Mouse (Mus musculus) intestine, postnatal 0 days (tissue): ENCODE results near the gene Sec61a1. TPM values are rescaled to one million over a fixed set of nuclear protein-coding genes. Genes with fewer than 3 reads are reported as not detected.

ENCODE experiments used
- ATAC-seq: fragments of 200-750 bp; cut with Nextera tagmentation; 2 replicates; pipeline ENCODE4 v1.8.0; 2017; ENCODE audit warnings: mild to moderate bottlenecking, moderate TSS enrichment, moderate library complexity
- H3K27ac ChIP-seq: fragments of 300-500 bp; sonication (generic); 2 replicates; pipeline ENCODE4 v1.5.1; 2014; ENCODE audit warnings: mild to moderate bottlenecking, low read depth, low read length, moderate library complexity
- H3K27me3 ChIP-seq: fragments of 300-500 bp; sonication (generic); replicated peaks from 2 replicates; pipeline ENCODE4 v1.6.1; 2014; ENCODE audit warnings: low read length, mixed read lengths; ENCODE audit not compliant: control insufficient read depth, insufficient read depth
- H3K36me3 ChIP-seq: fragments of 300-500 bp; sonication (generic); 2 replicates; pipeline ENCODE4 v1.6.1; 2014; ENCODE audit warnings: mild to moderate bottlenecking, moderate library complexity; ENCODE audit not compliant: control insufficient read depth, insufficient read depth
- H3K4me1 ChIP-seq: fragments of 300-500 bp; sonication (generic); replicated peaks from 2 replicates; pipeline ENCODE4 v1.6.1; 2014; ENCODE audit warnings: antibody characterized with exemption, low read length, mixed read lengths; ENCODE audit not compliant: control insufficient read depth, insufficient read depth
- H3K4me2 ChIP-seq: fragments of 300-500 bp; sonication (generic); replicated peaks from 2 replicates; pipeline ENCODE4 v1.6.1; 2014; ENCODE audit warnings: low read depth, mild to moderate bottlenecking, moderate library complexity
- H3K4me3 ChIP-seq: fragments of 300-500 bp; sonication (generic); 2 replicates; pipeline ENCODE4 v1.5.1; 2014; ENCODE audit warnings: low read depth, low read length
- H3K9ac ChIP-seq: fragments of 300-500 bp; sonication (generic); 2 replicates; pipeline ENCODE4 v1.6.1; 2014; ENCODE audit warnings: mild to moderate bottlenecking, low read depth, low read length
- H3K9me3 ChIP-seq: fragments of 300-500 bp; sonication (generic); 2 replicates; pipeline ENCODE4 v1.6.1; 2016; ENCODE audit warnings: mixed run types; ENCODE audit not compliant: control insufficient read depth
- CTCF ChIP-seq: sonication (generic); IDR thresholded peaks from 2 replicates; pipeline ENCODE4 v1.5.1; 2016; ENCODE audit warnings: low read depth, mild to moderate bottlenecking, control low read depth, antibody characterized with exemption, moderate library complexity
- WGBS: fragments of 180-500 bp; shearing (Covaris S2); extraction: QIAGEN DNeasy Blood & Tissue Kit; methylation state at CpG from one replicate; pipeline ENCODE4 v1.1.7; 2014; 5-methylcytosine and 5-hydroxymethylcytosine counted together
- polyA plus RNA-seq: library from polyadenylated mRNA; unstranded; fragments of >200 nt; fragmentation: Nextera tagmentation; extraction: Ambion mirVana; gene quantifications from 2 replicates; pipeline ENCODE4 v1.2.1, GENCODE M21; 2015

The Sec61a1 gene
- polyA plus RNA-seq, 1 experiment from 2014 or later: 129 TPM

DNA sequence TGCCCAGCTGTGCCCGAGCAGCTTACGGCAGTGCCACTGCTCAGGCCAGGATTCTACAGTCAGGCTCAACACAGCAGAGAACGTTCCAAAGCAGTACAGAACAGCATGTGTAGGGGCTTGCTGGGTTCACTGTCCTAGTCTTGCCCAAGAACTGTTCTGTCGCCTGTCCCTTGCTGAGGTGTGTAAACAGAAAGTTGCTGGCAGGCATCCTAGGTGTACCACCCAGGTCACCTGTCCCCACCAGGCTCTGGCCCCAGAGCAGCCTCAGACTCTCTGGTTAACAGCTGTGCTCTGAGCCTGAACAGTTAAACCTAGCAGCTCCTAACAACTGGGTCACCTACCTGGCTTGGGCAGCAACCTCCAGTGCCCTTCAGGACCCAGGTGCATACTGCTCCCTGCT, 15.7 kb downstream of the Sec61a1 start:
- ATAC-seq: no peak
- H3K9ac ChIP-seq: no peak overlapping the region
- H3K27ac ChIP-seq: no peak overlapping the region
- no peaks in the 10 kb centered on the region for H3K4me1 ChIP-seq
- H3K9me3 ChIP-seq: no peaks in the 10 kb centered on the region
- WGBS: 84% methylated on average over 4 of the region's 4 CpGs
- TF ChIP-seq CTCF: peak; percentile 25; the same call in 1 of the 2 replicates
- no peaks in the 10 kb centered on the region for H3K27me3 ChIP-seq
- H3K4me3 ChIP-seq: no peak overlapping the region
- H3K4me2 ChIP-seq: no peak overlapping the region
- peaks cover 56% of the 10 kb centered on the region for H3K36me3 ChIP-seq

DNA sequence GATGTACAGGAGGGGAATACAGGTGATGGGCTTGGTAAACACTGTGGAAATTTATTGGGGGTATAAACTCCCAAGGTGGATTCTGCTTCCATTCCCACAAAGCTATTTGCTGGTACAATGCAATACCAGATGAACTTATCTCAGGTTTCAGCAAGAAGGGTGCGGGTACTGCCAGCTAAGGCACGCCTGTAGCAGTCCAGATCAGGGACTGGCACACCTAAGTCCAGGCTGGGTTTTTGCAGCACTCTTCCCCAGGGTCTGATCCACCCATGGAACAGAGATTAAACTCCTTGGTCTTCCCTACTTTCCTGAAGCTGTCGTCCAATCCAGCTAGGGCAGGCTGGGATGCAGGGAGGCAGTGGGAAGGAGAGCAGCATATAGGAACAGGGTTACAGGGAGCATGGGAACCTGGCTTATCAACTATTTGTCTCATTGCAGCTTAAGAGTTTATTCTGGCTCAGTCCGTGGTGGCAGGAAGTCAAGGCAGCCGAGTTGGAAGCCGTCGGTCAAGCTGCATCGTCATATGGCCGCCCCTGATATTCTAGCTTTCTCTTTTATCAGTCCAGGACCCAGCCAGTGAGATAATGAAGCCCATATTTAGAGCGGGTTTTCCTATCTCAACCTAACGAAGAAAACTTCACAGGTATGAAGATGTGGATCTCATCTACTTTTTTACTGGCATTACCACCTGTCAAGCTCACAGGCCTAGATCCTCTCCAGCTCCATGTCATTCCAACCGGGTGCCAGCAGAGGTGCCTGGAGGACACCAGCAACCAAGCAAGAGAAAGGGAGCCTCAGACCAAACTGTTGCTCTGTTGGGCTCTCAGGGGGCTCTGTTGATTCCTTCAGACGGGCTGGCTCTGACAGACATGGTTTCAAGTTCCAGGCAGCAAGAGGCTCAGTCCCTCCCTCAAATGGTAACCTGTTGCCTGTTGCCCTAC, 16.4 kb downstream of the Sec61a1 start:
- WGBS: 61% methylated on average over 13 of the region's 13 CpGs
- no peaks in the 10 kb centered on the region for H3K27me3 ChIP-seq
- ATAC-seq: no peak
- H3K9ac ChIP-seq: no peak overlapping the region
- no peak for TF ChIP-seq CTCF
- peaks cover 56% of the 10 kb centered on the region for H3K36me3 ChIP-seq
- H3K4me2 ChIP-seq: no peak overlapping the region
- H3K4me1 ChIP-seq: no peaks in the 10 kb centered on the region
- no peak overlapping the region for H3K27ac ChIP-seq
- no peaks in the 10 kb centered on the region for H3K9me3 ChIP-seq
- no peak overlapping the region for H3K4me3 ChIP-seq

DNA sequence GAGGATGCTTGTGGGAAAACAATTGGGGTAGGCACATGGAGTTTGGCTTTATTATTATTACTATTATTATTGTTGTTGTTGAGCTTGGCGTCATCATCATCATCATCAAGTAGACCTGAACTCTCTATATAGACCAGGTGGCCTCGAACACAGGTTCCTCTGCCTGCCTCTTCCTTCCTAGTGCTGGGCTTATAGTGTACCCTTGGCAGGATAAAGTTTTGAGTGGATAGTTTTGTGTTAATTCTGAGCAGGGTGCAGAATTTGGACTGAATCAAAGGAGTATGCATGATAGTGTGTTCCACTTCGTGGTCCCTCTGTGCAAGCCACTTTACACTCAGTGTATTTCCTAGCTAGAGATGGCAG, 18.3 kb downstream of the Sec61a1 start:
- H3K4me2 ChIP-seq: peak overlapping the region; percentile 91
- no peak for TF ChIP-seq CTCF
- H3K4me3 ChIP-seq: peak overlapping the region; percentile 56
- ATAC-seq: no peak
- 1% methylated on average over 3 of the region's 3 CpGs for WGBS
- H3K27ac ChIP-seq: no peak overlapping the region
- no peak overlapping the region; the same call in 1 of the 2 replicates for H3K9ac ChIP-seq
- peaks cover 48% of the 10 kb centered on the region for H3K36me3 ChIP-seq
- no peaks in the 10 kb centered on the region for H3K27me3 ChIP-seq
- H3K4me1 ChIP-seq: no peaks in the 10 kb centered on the region
- H3K9me3 ChIP-seq: no peaks in the 10 kb centered on the region

DNA sequence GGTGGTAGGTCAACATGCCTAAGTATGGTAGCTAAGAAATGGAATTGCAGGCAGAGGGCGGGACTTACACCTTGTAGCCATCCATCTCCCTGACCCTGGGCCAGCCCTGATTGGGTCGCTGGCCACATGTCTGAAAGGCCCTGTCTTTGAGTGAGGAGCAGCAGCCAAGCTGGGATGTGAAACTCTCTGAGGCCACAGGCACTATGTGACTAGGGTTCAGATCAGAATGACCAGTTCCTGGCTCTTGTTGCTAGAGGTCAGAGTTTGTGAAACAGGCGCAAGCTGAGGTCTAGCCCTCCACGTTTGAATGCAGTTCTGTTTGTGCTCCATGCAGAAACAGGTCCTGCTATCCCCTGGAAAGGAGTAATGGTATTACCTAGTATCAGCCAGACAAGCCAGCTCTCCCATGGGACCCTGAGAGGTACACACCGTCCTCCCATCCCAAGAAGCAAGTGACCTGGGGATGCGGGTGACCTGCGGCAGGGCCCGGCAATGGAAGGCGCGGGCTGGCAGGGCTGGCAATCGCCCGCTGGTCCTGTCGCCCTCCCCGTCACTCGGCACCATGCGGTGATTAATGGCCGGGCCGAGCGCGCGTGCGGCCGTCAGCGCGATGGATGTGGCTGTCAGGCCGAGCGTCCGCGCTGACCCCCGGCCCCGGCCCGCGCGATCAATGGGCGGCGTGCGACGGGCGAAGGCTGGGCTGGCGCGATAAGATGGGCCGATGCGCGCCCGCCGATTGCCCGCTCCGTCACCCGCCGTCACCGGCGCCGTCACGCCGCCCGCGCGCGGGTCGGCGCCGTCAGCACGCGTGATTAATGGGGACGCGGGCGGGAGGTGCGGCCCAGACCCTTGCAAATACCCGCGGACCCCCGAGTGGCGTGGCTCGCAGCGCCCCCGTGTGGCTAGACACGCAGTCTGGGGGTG, 19.0 kb downstream of the Sec61a1 start:
- Histone ChIP-seq H3K27ac (no peak overlapping the region), H3K4me1 (no peaks in the 10 kb centered on the region), H3K9me3 (no peaks in the 10 kb centered on the region), H3K27me3 (no peaks in the 10 kb centered on the region), H3K4me3 (peak overlapping the region; percentile 56), H3K36me3 (peaks cover 41% of the 10 kb centered on the region), H3K9ac (peak overlapping the region; percentile 38; the same call in 1 of the 2 replicates), H3K4me2 (peak overlapping the region; percentile 91)
- ATAC-seq: peak; percentile 34; the same call in 1 of the 2 replicates
- peak; percentile 82 for TF ChIP-seq CTCF
- 5% methylated on average over 75 of the region's 76 CpGs for WGBS

DNA sequence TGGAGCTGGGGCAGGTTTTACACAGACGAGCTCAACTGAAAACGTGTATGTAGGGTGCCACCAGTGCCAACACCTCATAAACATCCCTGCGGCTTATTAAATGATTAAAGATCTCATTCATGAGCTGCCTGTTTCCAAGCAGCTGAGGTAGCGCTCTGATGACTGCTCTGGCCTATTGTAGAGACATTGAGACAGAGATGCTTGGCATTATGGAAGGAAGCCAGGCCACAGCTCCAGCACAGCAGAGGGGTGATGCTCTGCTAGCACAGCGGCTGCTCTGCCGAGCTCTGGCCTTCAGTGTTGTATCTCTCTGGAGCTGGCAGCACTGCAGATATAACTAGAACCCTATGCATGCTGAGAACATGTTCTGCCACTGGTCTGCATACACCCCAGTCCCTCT, 25.0 kb downstream of the Sec61a1 start:
- Histone ChIP-seq H3K4me3 (no peak overlapping the region), H3K4me1 (no peaks in the 10 kb centered on the region), H3K9me3 (no peaks in the 10 kb centered on the region), H3K4me2 (no peak overlapping the region), H3K36me3 (peaks cover 34% of the 10 kb centered on the region), H3K9ac (no peak overlapping the region), H3K27me3 (no peaks in the 10 kb centered on the region), H3K27ac (no peak overlapping the region)
- 84% methylated on average over 6 of the region's 6 CpGs for WGBS
- no peak for TF ChIP-seq CTCF
- ATAC-seq: no peak

DNA sequence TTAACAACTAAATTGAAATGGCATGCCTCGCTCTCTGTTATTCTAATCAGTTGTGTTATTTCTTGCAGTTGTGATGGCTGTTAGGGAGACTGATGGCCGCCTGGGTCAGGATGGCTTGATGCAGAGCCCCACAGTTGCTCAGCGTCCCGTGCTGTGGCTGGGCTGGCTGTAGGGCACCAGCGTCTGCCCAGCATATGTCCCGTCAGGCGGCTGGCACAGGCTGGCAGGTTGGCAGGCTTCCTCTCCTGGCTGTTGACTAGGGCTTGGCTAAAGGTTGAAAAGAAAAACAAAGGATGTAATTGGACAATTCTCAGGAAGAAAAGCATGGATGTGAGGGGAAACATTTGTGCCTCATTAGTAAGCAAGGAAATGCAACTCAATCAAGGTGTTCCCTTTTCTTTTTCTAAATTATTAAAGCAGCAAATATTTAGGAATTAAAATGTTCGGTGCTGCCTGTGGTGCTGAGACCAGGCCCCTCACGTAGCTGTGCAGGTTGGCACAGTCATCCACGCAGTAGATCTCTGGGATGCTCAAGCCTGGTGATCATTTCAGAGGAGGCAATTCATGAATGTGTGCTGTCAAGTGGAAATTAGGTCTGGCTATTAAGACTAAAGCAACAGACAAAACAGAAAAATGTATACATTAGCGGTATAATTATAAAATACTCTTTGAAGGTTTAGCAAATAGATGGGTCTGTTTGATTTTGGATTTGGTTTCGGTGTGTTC, 27.9 kb downstream of the Sec61a1 start:
- H3K9me3 ChIP-seq: no peaks in the 10 kb centered on the region
- H3K4me1 ChIP-seq: no peaks in the 10 kb centered on the region
- H3K9ac ChIP-seq: no peak overlapping the region
- no peak overlapping the region for H3K4me3 ChIP-seq
- no peak overlapping the region for H3K27ac ChIP-seq
- H3K27me3 ChIP-seq: no peaks in the 10 kb centered on the region
- no peak for ATAC-seq
- no peak for TF ChIP-seq CTCF
- H3K4me2 ChIP-seq: no peak overlapping the region
- 92% methylated on average over 12 of the region's 12 CpGs for WGBS
- H3K36me3 ChIP-seq: peaks cover 34% of the 10 kb centered on the region
